Mouse (Mus musculus) lung, postnatal 36 days (tissue): ENCODE data around the gene Spdya.
"Not testable (repeated sequence)": the region's sequence is repeated elsewhere in the genome, so short reads cannot be mapped to it uniquely, and the experiment has no call there.

Experiments used
- DNase-seq: peaks from one replicate; pipeline ENCODE4 v3.0.0; 2022; ENCODE audit warnings: mixed read lengths

Spdya gene

GRCm38 (mm10) chr17:71636786-71637185 is 84.9 kb downstream of the Spdya start:
- no peak for DNase-seq

GRCm38 (mm10) chr17:71637750-71638265 is 85.9 kb downstream of the Spdya start:
- no peak for DNase-seq

- DNase-seq: not testable (repeated sequence)
These were observed 87.2 kb downstream of the Spdya start for GRCm38 (mm10) chr17:71639056-71639455.
